Mouse (Mus musculus) brown adipose tissue, adult 24 weeks (tissue): Measurements from ENCODE around the gene Def8. TPM values are rescaled to one million over a fixed set of nuclear protein-coding genes. Genes with fewer than 3 reads are reported as not detected.
A peak's percentile ranks its signal among the peaks of the same experiment; 100 is the strongest.

Experiments used
- H3K27ac ChIP-seq: fragments of 200-500 bp; replicated peaks from 2 replicates; pipeline ENCODE4 v1.5.1; 2012; ENCODE audit warnings: low read depth, mild to moderate bottlenecking, low read length
- H3K4me1 ChIP-seq: fragments of 200-500 bp; 2 replicates; pipeline ENCODE4 v1.6.1; 2012; ENCODE audit warnings: low read length, mixed read lengths; ENCODE audit not compliant: control insufficient read depth, insufficient read depth, insufficient read length
- H3K4me3 ChIP-seq: fragments of 200-500 bp; 2 replicates; pipeline ENCODE4 v1.5.1; 2012; ENCODE audit warnings: low read depth, mild to moderate bottlenecking, low read length, moderate library complexity; ENCODE audit not compliant: insufficient read depth
- polyA plus RNA-seq: library from polyadenylated mRNA; stranded (reverse); fragments of >200 nt; gene quantifications from 2 replicates; pipeline ENCODE4 v1.2.4, GENCODE M21; 2012; ENCODE audit not compliant: missing spikeins, insufficient read depth, insufficient read length

The Def8 gene
- polyA plus RNA-seq, result 14.4 and 15.7 TPM in 2 replicates

GRCm38 (mm10) chr8:123423441-123423840, at the start of gene Def8:
Gene Def8, plus strand, starts transcription at chr8:123423527.
- Histone ChIP-seq H3K4me3 (no peak within 1 kb of the TSS), H3K27ac (no peak within 1 kb of the TSS), H3K4me1 (no peaks in the 10 kb centered on the region)

GRCm38 (mm10) chr8:123374239-123374578, 49.1 kb upstream of the Def8 start:
- H3K27ac ChIP-seq, result peak overlapping the region; percentile 97
- peaks cover 6% of the 10 kb centered on the region; the same call in 1 of the 2 replicates for H3K4me1 ChIP-seq
- H3K4me3 ChIP-seq, result peak overlapping the region; percentile 99

GRCm38 (mm10) chr8:123375701-123376100, 47.6 kb upstream of the Def8 start:
- Histone ChIP-seq H3K4me1 (peaks cover 6% of the 10 kb centered on the region; the same call in 1 of the 2 replicates), H3K4me3 (no peak overlapping the region), H3K27ac (no peak overlapping the region)

- Histone ChIP-seq H3K4me3 (no peak overlapping the region), H3K4me1 (peaks cover 6% of the 10 kb centered on the region; the same call in 1 of the 2 replicates), H3K27ac (no peak overlapping the region)
Measured at GRCm38 (mm10) chr8:123376106-123376505, 47.2 kb upstream of the Def8 start.

GRCm38 (mm10) chr8:123381711-123382110, 41.6 kb upstream of the Def8 start:
- no peak overlapping the region for H3K4me3 ChIP-seq
- H3K27ac ChIP-seq, result no peak overlapping the region
- no peaks in the 10 kb centered on the region for H3K4me1 ChIP-seq

GRCm38 (mm10) chr8:123382516-123382915, 40.8 kb upstream of the Def8 start:
- H3K4me1 ChIP-seq, result no peaks in the 10 kb centered on the region
- H3K27ac ChIP-seq, result no peak overlapping the region
- H3K4me3 ChIP-seq, result no peak overlapping the region

- H3K4me3 ChIP-seq, result no peak overlapping the region
- no peak overlapping the region for H3K27ac ChIP-seq
- H3K4me1 ChIP-seq, result 0 out of 2 replicates have a peak, but pooled peaks cover 4% of the 10 kb centered on the region
Measured at GRCm38 (mm10) chr8:123384883-123385540, 38.3 kb upstream of the Def8 start.

GRCm38 (mm10) chr8:123387041-123387440, 36.3 kb upstream of the Def8 start:
- H3K4me3 ChIP-seq, result no peak overlapping the region
- no peak overlapping the region for H3K27ac ChIP-seq
- 0 out of 2 replicates have a peak, but pooled peaks cover 4% of the 10 kb centered on the region for H3K4me1 ChIP-seq

- H3K4me1 ChIP-seq, result 0 out of 2 replicates have a peak, but pooled peaks cover 4% of the 10 kb centered on the region
- H3K4me3 ChIP-seq, result no peak overlapping the region
- H3K27ac ChIP-seq, result no peak overlapping the region
Measured at GRCm38 (mm10) chr8:123387801-123388200, 35.5 kb upstream of the Def8 start.

GRCm38 (mm10) chr8:123389026-123389425, 34.3 kb upstream of the Def8 start:
- Histone ChIP-seq H3K4me1 (0 out of 2 replicates have a peak, but pooled peaks cover 4% of the 10 kb centered on the region), H3K4me3 (no peak overlapping the region), H3K27ac (no peak overlapping the region)

- no peak overlapping the region for H3K27ac ChIP-seq
- H3K4me1 ChIP-seq, result no peaks in the 10 kb centered on the region
- H3K4me3 ChIP-seq, result no peak overlapping the region
Measured at GRCm38 (mm10) chr8:123398308-123398707, 25.0 kb upstream of the Def8 start.

- Histone ChIP-seq H3K4me1 (no peaks in the 10 kb centered on the region), H3K27ac (no peak overlapping the region), H3K4me3 (no peak overlapping the region)
Measured at GRCm38 (mm10) chr8:123401936-123402335, 21.4 kb upstream of the Def8 start.

GRCm38 (mm10) chr8:123402730-123403326, 20.5 kb upstream of the Def8 start:
- no peak overlapping the region for H3K4me3 ChIP-seq
- no peaks in the 10 kb centered on the region for H3K4me1 ChIP-seq
- H3K27ac ChIP-seq, result no peak overlapping the region

- H3K4me1 ChIP-seq, result no peaks in the 10 kb centered on the region
- H3K4me3 ChIP-seq, result no peak overlapping the region
- H3K27ac ChIP-seq, result no peak overlapping the region
Measured at GRCm38 (mm10) chr8:123404521-123404920, 18.8 kb upstream of the Def8 start.

GRCm38 (mm10) chr8:123406786-123407185, 16.5 kb upstream of the Def8 start, which contains the start of gene Mc1r:
Gene Mc1r, plus strand, starts transcription at chr8:123407107.
- Histone ChIP-seq H3K27ac (no peak within 1 kb of the TSS), H3K4me3 (no peak within 1 kb of the TSS), H3K4me1 (no peaks in the 10 kb centered on the region)

- no peak overlapping the region for H3K4me3 ChIP-seq
- no peaks in the 10 kb centered on the region for H3K4me1 ChIP-seq
- H3K27ac ChIP-seq, result no peak overlapping the region
Measured at GRCm38 (mm10) chr8:123407612-123408011, 15.7 kb upstream of the Def8 start.
